Mouse (Mus musculus): ENCODE results near the gene Aak1.
A peak's percentile ranks its signal among the peaks of the same experiment; 100 is the strongest.
"Not testable (repeated sequence)": the region's sequence is repeated elsewhere in the genome, so short reads cannot be mapped to it uniquely, and the experiment has no call there.

The Aak1 gene

GRCm38 (mm10) chr6:87009692-87010328, 160.5 kb downstream of the Aak1 start:
- peak; percentile 94 to 95 for DNase-seq (ENCODE audit: low spot score in 2 of 2)

DNA sequence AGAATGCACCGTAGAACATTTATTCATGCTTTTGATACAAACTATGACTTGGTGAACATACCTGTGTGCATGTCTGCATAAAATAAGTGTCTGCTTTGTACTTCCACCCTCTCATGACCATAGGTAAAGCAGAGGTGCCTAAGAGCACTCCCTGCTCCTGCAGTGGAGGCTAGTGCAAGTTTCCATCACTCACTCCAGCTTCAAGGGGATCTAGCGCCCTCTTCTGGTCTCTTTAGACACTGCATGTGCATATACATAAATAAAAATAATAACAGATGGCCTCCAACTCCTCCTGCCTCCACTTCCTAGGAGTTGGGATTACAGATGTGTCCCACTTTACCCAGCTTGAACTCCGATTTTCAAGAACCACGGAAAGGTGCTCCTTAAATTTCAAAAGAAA, 167.6 kb downstream of the Aak1 start:
- DNase-seq (ENCODE audit: low spot score in 2 of 2), result peak in 1 of 2 experiments; percentile 45

DNA sequence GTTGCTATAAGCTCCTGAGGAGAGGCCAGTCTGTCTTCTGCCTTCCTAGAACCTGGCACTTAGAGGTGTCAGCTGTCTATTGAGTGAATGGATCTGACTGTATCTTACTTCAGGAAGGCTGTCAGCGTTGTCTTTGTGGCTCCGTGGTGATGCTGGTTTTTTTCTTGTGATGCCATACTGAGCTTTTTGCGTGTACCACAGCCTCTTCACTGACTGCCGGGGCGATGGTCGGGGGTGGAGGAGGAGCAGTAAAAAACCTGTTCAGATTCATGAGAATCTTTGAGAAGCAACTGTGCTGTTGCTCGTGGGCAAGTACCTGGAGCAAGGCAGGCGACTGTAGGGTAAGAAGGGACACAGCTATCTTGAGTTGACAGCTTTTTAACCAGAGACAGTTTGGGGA, 169.6 kb downstream of the Aak1 start:
- DNase-seq (ENCODE audit: low spot score in 2 of 2), result no peak

DNA sequence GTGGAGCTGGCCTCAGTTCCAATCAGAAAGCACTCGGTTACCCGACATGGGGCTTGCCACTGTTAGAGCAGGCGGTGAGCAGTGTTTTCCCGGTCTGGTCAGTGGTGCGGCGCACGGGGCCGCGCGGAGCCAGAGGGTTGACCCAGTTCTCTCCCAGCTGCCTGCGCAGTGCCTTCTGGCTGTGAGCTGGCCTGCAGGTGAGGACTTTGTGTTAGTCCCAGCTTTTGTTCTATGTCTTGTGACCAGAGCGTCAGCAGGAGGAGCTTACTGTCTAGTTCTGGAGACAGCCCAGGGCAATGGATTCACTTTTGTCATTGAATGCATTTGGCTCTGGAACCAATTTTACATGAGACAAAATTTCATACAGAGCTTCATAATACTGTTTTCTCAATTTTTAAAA, 172.5 kb downstream of the Aak1 start:
- no peak for DNase-seq (ENCODE audit: low spot score in 2 of 2)

- no peak for DNase-seq (ENCODE audit: low spot score in 2 of 2)
These were observed 177.7 kb downstream of the Aak1 start for GRCm38 (mm10) chr6:87026980-87027379.

DNA sequence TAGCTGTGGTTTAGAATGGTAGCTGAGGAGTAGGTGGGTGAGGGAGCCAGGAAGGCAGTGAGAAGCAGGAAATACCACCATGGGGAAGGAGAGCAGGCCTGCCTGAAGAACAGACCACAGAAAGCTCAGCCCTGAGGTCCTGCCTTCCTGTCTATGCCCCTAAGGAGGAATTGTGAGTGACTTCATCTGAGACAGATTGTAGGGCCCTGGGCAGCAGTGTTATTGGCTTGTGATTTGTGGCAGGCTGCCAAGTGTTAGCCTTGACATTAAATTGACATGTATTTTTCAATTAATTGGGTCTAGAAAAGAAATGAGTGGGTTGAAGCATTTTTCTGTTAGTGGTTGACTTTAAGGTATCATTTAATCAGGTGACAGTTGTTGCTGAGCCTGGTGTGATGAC, 179.6 kb downstream of the Aak1 start:
- no peak for DNase-seq (ENCODE audit: low spot score in 2 of 2)

GRCm38 (mm10) chr6:87031310-87031709, 182.0 kb downstream of the Aak1 start:
- DNase-seq (ENCODE audit: low spot score in 2 of 2), result not testable (repeated sequence)

DNA sequence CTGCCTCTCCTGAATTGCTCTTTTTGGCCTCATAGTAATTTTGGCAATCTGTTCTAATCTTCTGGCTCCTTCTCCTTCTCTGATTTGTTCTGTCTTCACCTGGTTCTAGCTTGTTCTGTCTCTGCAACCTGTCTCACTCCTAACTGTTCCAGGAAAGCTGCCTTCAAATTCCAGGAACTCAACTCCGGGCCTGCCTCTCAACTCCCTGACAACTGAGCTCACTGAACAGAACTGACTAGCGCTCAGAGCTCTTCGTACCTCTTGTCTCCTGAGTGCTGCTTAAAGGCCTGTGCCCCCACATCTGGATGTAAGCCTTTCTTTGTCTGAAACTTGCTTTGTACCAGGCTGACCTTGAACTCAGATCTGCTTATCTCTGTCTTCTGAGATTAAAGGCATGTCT, 183.1 kb downstream of the Aak1 start:
- DNase-seq (ENCODE audit: low spot score in 2 of 2), result no peak

DNA sequence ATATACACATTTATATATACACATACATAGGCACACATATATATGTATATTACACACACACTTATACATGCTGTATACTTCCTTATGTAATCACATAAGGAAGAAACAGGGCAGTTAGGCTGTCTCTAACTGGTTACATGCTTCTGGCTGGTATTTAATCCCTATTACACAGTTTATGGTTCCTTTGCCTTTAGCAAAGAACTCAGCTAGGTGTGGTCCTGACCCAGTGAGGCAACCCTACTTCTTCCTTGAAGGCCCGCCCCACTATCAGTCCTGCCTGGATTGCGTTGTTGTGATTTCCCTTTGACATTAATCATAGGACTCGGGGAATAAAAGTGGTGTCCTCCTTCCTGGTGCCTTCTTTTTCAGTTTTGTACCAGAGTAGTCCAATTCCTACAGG, 185.1 kb downstream of the Aak1 start:
- no peak for DNase-seq (ENCODE audit: low spot score in 2 of 2)

DNA sequence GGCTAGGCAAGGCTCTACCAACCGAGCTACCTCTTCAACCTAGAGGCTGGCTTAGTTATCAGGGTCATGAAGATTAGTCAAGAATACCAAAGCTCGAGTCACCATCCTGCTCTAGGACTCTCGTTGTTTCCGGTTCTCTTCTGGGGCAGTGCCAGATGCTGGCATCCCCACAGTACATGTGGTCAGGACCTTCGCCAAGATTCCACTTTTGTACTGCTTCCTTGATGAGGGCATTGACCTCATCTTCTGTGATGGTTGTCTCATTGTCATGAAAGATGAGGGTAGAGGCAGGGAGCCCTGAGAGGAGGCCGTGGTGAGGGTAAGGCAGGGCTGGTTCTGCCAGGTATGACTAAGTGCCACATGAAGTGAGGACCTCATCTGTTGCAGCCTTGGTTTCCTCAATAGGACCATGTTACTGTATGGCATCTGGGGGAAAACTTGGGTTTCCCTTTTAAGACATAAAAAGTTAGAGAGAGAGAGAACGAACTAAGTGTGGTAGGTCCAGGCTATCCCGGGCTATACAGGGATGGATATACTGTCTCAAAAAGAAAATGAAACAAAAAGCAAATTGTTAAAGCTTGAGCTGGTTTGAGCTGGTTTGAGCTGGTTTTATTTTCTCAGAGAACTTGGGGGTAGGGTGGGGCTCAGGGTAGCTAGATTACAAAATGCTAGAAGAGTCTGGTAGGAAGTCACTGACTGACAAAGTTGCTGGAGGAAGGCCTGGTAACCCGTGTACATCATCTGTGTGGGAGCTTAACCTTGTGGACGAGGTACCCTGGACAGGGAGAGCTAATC, 188.7 kb downstream of the Aak1 start:
- no peak for DNase-seq (ENCODE audit: low spot score in 2 of 2)

- DNase-seq (ENCODE audit: low spot score in 2 of 2), result no peak
These were observed 189.8 kb downstream of the Aak1 start for GRCm38 (mm10) chr6:87039161-87039560.

DNA sequence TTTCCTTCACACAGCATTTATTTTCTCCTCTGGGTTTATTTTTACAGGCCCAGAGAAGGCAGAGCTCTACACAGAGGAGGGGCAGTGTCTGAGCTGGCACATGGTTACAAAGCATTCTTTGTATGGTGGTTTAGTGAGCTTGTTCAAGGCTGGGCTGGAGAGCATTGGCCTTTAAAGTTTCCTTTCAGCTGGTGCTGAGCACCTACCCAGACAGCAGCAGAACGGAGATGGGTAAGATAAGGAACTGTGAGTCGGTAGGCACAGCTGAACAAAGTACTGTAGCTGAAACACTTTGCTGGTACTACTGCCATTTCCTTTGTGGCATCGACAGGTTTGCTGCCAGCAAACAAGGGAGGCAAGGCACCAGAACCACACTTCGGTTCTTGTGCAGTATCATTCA, 191.7 kb downstream of the Aak1 start:
- peak in 1 of 2 experiments; percentile 20 for DNase-seq (ENCODE audit: low spot score in 2 of 2)

GRCm38 (mm10) chr6:87041431-87041830, 192.1 kb downstream of the Aak1 start:
- no peak for DNase-seq (ENCODE audit: low spot score in 2 of 2)

- no peak for DNase-seq (ENCODE audit: low spot score in 2 of 2)
These were observed 192.7 kb downstream of the Aak1 start for GRCm38 (mm10) chr6:87042004-87042336.

DNA sequence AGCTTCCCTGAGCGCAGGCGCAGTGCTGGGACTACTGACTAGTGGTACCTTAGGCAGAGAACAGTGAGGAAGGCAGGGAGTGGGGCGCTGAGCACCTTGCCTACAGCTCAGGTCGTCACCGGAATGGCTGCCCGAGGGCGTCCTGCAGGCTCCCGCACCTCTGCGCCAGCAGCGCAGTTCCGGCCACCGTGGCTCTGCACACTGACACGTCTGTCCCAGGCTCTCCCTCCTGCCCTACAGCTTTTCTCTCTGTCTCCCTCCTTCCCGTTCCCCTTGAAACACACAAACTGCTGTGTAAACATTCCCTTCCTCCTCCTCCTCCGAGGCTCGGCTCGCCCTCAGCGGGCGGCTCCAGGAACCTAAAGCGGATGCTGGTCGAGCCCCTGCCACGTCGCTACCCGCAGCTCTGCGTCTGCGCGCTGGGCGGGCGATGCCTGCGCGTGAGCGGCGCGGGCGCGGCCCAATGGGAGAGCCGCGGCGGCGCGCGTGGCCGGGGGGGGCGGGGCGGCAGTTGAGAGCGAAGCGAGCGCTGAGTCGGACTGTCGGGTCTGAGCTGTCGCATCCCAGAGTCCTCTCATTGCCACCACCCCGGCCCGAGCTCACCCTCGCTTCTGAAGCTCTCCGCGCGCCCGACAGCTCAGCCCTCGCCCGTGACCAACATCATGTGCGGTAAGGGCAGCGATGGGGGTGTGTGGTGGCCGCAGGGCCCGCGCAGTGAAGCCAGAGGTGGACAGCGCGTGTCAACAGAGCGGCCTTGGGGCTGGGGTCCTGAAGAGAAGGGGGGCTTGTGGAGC, 193.2 kb downstream of the Aak1 start, which contains the start of gene Gfpt1:
TSS of gene Gfpt1 (plus strand) at position 510 of the 794 bp plus-strand sequence.
- DNase-seq (ENCODE audit: low spot score in 2 of 2), result peak; percentile 93 to 95

DNA sequence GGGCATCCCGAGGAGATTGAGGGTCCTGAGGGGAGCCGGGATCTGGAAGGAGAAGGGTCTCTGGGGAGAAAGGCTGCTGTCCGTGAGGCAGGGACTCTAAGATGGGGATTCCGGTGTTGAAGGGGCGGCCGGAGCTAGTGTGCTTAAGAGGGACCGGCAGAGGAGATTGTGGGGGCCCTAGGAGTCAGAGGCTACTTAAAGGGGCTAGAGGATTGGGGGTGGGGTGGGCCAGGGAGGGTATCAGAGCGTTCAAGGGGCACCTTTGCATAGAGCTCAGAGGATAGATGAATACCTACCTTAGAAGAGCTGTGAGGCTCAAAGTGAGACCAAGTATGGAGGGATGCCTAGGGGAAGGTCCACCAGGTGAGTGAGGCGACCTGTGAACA, 193.8 kb downstream of the Aak1 start:
- no peak for DNase-seq (ENCODE audit: low spot score in 2 of 2)

DNA sequence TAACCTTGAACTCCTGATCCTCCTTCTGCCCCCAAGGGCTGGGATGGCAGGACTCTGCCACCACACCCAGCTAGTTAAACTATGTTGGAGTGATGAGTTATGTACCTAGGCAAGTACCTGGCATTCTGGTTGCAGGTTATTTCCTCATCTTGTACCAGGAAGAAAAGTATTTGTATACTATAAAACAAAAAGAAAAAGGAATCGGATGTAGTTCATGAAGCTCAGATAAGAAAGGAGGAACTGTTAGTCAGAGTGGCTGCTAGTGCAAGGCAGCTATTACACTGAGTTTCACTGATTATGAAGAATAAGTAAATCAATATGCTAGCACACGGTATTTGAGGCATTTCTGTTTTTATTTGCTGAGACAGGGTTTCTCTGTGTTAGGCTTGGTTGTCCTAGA, 195.6 kb downstream of the Aak1 start:
- no peak for DNase-seq (ENCODE audit: low spot score in 2 of 2)

- DNase-seq (ENCODE audit: low spot score in 2 of 2), result no peak
These were observed 196.2 kb downstream of the Aak1 start for GRCm38 (mm10) chr6:87045507-87045906.

- not testable (repeated sequence) for DNase-seq (ENCODE audit: low spot score in 2 of 2)
These were observed 199.4 kb downstream of the Aak1 start for GRCm38 (mm10) chr6:87048712-87049111.

DNA sequence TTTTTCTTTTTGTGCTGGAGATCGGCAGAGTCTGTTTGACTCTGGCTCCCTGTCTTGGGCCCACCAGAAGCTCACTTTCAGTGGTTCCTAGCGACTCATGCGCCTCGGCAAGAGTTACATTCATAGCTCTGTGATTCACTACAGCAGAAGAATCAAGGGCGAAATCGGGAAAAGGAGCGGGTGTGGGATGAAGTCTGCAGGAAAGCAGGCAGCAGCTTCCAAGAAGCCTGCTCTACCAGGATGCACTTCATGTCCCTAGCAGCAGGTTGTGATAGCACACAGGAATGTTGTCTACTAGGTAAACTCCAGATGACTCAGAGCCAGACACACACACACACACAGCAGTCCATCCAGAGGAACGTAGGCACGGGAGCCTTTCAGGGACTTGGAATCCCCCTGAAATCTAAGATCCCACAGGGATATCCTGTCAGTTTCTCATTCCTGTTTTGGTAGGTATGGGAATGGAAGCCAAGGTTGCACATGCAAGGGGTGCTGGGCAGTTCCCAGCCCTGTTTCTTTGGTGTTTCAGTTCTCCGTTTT, 202.6 kb downstream of the Aak1 start:
- peak; percentile 49 for DNase-seq (ENCODE audit: low spot score in 2 of 2)
